Mouse (Mus musculus) embryo, embryonic 10 days (tissue): Measurements from ENCODE around the gene 4930455H04Rik.

Experiments
- DNase-seq: peaks from one replicate; pipeline ENCODE4 v3.0.0-alpha.2; 2015; ENCODE audit warnings: low spot score

Gene 4930455H04Rik

GRCm38 (mm10) chr3:116967436-116967835, 631 bp upstream of the 4930455H04Rik start:
- DNase-seq: no peak

- peak; percentile 66 for DNase-seq
Observed at GRCm38 (mm10) chr3:116968540-116968997, 502 bp downstream of the 4930455H04Rik start, which contains the start of gene Palmd. TSS of gene Palmd (minus strand) at chr3:116968987.

- DNase-seq: no peak
Observed at GRCm38 (mm10) chr3:116969003-116969402, 936 bp downstream of the 4930455H04Rik start.

- no peak for DNase-seq
Observed at GRCm38 (mm10) chr3:116969786-116970185, 1.7 kb downstream of the 4930455H04Rik start.

GRCm38 (mm10) chr3:116981811-116982575, 13.9 kb downstream of the 4930455H04Rik start:
- DNase-seq: no peak

- no peak for DNase-seq
Observed at GRCm38 (mm10) chr3:116985042-116985455, 17.0 kb downstream of the 4930455H04Rik start.

- DNase-seq: no peak
Observed at GRCm38 (mm10) chr3:116985741-116986140, 17.7 kb downstream of the 4930455H04Rik start.

- no peak for DNase-seq
Observed at GRCm38 (mm10) chr3:116986451-116986850, 18.4 kb downstream of the 4930455H04Rik start.

GRCm38 (mm10) chr3:116988221-116988620, 20.2 kb downstream of the 4930455H04Rik start:
- DNase-seq: no peak

- DNase-seq: no peak
Observed at GRCm38 (mm10) chr3:116991180-116991579, 23.1 kb downstream of the 4930455H04Rik start.

- DNase-seq: no peak
Observed at GRCm38 (mm10) chr3:116993011-116993410, 24.9 kb downstream of the 4930455H04Rik start.

- no peak for DNase-seq
Observed at GRCm38 (mm10) chr3:117001686-117002485, 33.8 kb downstream of the 4930455H04Rik start.

GRCm38 (mm10) chr3:117003379-117003778, 35.3 kb downstream of the 4930455H04Rik start:
- DNase-seq: no peak

- no peak for DNase-seq
Observed at GRCm38 (mm10) chr3:117006636-117007035, 38.6 kb downstream of the 4930455H04Rik start.

- no peak for DNase-seq
Observed at GRCm38 (mm10) chr3:117007340-117007739, 39.3 kb downstream of the 4930455H04Rik start.

- no peak for DNase-seq
Observed at GRCm38 (mm10) chr3:117010182-117010581, 42.1 kb downstream of the 4930455H04Rik start.

- DNase-seq: no peak
Observed at GRCm38 (mm10) chr3:117020319-117020718, 52.3 kb downstream of the 4930455H04Rik start.

- DNase-seq: no peak
Observed at GRCm38 (mm10) chr3:117021907-117022306, 53.8 kb downstream of the 4930455H04Rik start.

GRCm38 (mm10) chr3:117024111-117024510, 56.0 kb downstream of the 4930455H04Rik start:
- DNase-seq: no peak

- DNase-seq: no peak
Observed at GRCm38 (mm10) chr3:117024557-117024956, 56.5 kb downstream of the 4930455H04Rik start.

- DNase-seq: no peak
Observed at GRCm38 (mm10) chr3:117025421-117025820, 57.4 kb downstream of the 4930455H04Rik start.
